Mouse (Mus musculus): ENCODE measurements around the gene Gm27235. TPM values are rescaled to one million over a fixed set of nuclear protein-coding genes. Genes with fewer than 3 reads are reported as not detected.
"Not testable (repeated sequence)": the region's sequence is repeated elsewhere in the genome, so short reads cannot be mapped to it uniquely, and the experiment has no call there.

Gene Gm27235
- total RNA-seq (2014; rRNA removed): not detected in 2 replicates
- not detected in 2 replicates for polyA plus RNA-seq (2012; rRNA removed)

DNA sequence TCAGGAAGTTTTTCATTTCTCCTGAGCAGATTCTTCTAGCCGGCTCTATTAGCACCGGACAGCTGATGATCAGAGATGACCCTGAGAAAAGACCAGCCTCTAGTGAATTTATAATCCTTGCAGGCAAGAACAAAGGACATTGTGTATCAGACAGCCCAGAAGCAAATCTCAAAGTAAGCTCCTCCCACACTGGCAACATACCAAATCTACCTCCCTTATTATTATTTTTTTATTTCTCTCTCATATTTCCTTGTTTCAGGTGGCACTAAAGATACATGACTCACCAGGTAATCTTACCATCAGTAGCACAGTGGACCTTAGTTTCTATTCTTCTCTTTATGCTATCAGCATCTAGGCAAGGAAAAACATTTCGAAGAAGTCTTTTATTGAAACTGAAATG is at the start of gene Gm27235, which contains the start of gene D730048I06Rik:
Gene Gm27235 (minus strand): TSS at position 101 of the 400 bp plus-strand sequence.
Gene D730048I06Rik (minus strand): TSS at position 112 of the 400 bp plus-strand sequence.
- Histone ChIP-seq H3K27ac (replicated peaks; ENCODE audit: insufficient read depth, low read depth, low read length) (no peak within 1 kb of the TSS), H3K79me2 (ENCODE audit: control insufficient read depth, insufficient read depth, low read length) (no peaks in the 10 kb centered on the region), H3K4me3 (ENCODE audit: insufficient read depth, low read depth, low read length) (no peak within 1 kb of the TSS), H3K9ac (ENCODE audit: low read depth, low read length) (no peak within 1 kb of the TSS), H3K4me1 (ENCODE audit: control insufficient read depth, insufficient read depth, low read length) (no peaks in the 10 kb centered on the region), H3K36me3 (ENCODE audit: control insufficient read depth, insufficient read depth, low read length) (no peaks in the 10 kb centered on the region), H3K27me3 (ENCODE audit: control insufficient read depth, insufficient read depth, low read length) (no peaks in the 10 kb centered on the region)
- 87% methylated on average over 3 of the region's 3 CpGs for WGBS
- TF ChIP-seq CTCF (IDR thresholded peaks at IDR 0.05; ENCODE audit: low read depth, low read length): no peak
- no peak for TF ChIP-seq POLR2A (IDR thresholded peaks at IDR 0.05; ENCODE audit: extremely low read depth, insufficient read depth, low read length)
- DNase-seq (ENCODE audit: extremely low read depth, low read depth, low spot score): no peak

DNA sequence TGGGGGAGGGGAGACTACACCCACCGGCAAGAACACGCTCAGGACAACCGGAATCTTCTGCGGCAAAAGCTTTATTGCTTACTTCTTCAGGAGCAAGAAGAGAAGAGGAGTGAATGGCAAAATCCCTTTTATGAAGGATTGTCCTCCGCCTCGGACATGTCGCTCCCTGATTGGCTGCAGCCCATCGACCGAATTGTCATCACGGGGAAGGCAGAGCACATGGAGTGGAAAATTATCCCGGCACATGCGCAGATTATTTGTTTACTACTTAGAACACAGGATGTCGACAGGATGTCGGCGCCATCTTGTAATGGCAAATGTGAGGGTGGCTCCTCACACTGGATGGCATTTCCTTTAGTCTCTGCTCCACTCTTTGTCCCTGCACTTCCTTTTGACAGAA is 28.0 kb upstream of the Gm27235 start:
- not testable (repeated sequence) for H3K9ac ChIP-seq (ENCODE audit: low read depth, low read length); H3K27me3 ChIP-seq (ENCODE audit: control insufficient read depth, insufficient read depth, low read length); H3K79me2 ChIP-seq (ENCODE audit: control insufficient read depth, insufficient read depth, low read length); H3K27ac ChIP-seq (replicated peaks; ENCODE audit: insufficient read depth, low read depth, low read length); DNase-seq (ENCODE audit: extremely low read depth, low read depth, low spot score); H3K36me3 ChIP-seq (ENCODE audit: control insufficient read depth, insufficient read depth, low read length); H3K4me3 ChIP-seq (ENCODE audit: insufficient read depth, low read depth, low read length); H3K4me1 ChIP-seq (ENCODE audit: control insufficient read depth, insufficient read depth, low read length)
- 94% methylated on average over 15 of the region's 15 CpGs for WGBS

DNA sequence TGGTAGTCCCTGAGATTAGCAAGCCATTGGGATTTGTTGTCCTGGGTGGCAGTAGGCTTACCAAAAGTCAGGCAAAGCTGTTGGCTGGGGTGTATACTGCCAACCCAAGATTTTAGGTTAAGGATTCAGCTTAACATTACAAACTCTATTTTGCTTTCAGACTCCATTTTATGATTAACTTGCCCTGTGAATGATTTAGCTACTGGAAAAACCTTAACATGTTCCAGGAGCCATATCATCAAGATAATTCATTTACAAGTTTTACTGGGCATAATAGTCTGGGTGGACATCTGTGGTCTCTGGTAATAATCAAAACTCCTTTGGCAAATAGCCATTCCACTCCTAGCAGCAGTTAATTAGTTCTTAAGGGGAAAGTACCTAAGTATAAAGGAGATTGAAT is 8.2 kb upstream of the Gm27235 start:
- Histone ChIP-seq H3K9ac (ENCODE audit: low read depth, low read length) (no peak overlapping the region), H3K27me3 (ENCODE audit: control insufficient read depth, insufficient read depth, low read length) (no peaks in the 10 kb centered on the region), H3K4me1 (ENCODE audit: control insufficient read depth, insufficient read depth, low read length) (no peaks in the 10 kb centered on the region), H3K36me3 (ENCODE audit: control insufficient read depth, insufficient read depth, low read length) (no peaks in the 10 kb centered on the region), H3K4me3 (ENCODE audit: insufficient read depth, low read depth, low read length) (no peak overlapping the region), H3K27ac (replicated peaks; ENCODE audit: insufficient read depth, low read depth, low read length) (no peak overlapping the region), H3K79me2 (ENCODE audit: control insufficient read depth, insufficient read depth, low read length) (no peaks in the 10 kb centered on the region)
- TF ChIP-seq POLR2A (IDR thresholded peaks at IDR 0.05; ENCODE audit: extremely low read depth, insufficient read depth, low read length) (no peak), CTCF (IDR thresholded peaks at IDR 0.05; ENCODE audit: low read depth, low read length) (no peak)
- no peak for DNase-seq (ENCODE audit: extremely low read depth, low read depth, low spot score)

DNA sequence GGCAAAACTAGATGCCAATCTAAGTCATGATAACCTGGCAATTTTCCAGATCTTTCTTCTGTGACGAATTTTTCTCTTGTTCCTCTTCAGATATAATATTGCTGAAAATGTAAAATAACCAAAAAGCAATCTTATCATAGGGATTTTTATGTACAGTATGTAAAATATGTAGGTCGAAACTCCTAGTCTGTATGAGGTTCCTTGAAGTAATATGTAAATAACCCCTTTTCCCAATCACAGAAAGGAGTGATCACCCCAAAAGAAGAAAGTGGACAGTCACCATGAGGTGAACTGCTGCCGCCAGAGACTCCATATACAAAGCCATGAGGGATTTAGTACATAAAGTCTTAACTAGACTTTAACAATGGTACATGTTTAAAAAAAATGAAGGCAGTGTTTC is 11.9 kb downstream of the Gm27235 start, which contains the start of gene Gm17727:
Gene Gm17727 (minus strand): TSS at position 101 of the 400 bp plus-strand sequence.
- no peaks in the 10 kb centered on the region for H3K27me3 ChIP-seq (ENCODE audit: control insufficient read depth, insufficient read depth, low read length)
- DNase-seq (ENCODE audit: extremely low read depth, low read depth, low spot score): no peak

DNA sequence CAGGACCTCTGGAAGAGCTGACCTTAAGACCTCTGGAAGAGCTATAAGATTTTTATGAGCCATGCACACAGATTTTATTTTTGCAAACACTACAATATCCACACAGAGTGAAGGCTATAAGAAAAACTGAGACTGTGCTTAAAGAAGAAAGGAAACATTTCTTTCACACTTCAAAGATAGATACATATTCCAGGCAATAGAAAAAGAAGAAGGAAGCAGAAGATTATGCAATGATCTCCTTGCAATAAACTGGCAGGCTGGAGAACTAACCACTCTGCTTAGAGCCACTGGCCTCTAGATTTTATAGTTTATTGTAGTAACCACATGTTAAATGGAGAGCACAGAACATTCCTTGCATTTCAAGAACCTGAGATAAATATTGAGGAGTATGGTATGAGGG is 33.1 kb downstream of the Gm27235 start:
- TF ChIP-seq POLR2A (IDR thresholded peaks at IDR 0.05; ENCODE audit: extremely low read depth, insufficient read depth, low read length): no peak
- no peak for TF ChIP-seq CTCF (IDR thresholded peaks at IDR 0.05; ENCODE audit: low read depth, low read length)
- H3K79me2 ChIP-seq (ENCODE audit: control insufficient read depth, insufficient read depth, low read length): no peaks in the 10 kb centered on the region
- no peak overlapping the region for H3K9ac ChIP-seq (ENCODE audit: low read depth, low read length)
- H3K36me3 ChIP-seq (ENCODE audit: control insufficient read depth, insufficient read depth, low read length): no peaks in the 10 kb centered on the region
- no peaks in the 10 kb centered on the region for H3K27me3 ChIP-seq (ENCODE audit: control insufficient read depth, insufficient read depth, low read length)
- H3K4me3 ChIP-seq (ENCODE audit: insufficient read depth, low read depth, low read length): no peak overlapping the region
- H3K27ac ChIP-seq (replicated peaks; ENCODE audit: insufficient read depth, low read depth, low read length): no peak overlapping the region
- H3K4me1 ChIP-seq (ENCODE audit: control insufficient read depth, insufficient read depth, low read length): no peaks in the 10 kb centered on the region
- no peak for DNase-seq (ENCODE audit: extremely low read depth, low read depth, low spot score)

More for the DNA sequence above, 11.9 kb downstream of the Gm27235 start, which contains the start of gene Gm17727:
- H3K4me1 ChIP-seq (ENCODE audit: control insufficient read depth, insufficient read depth, low read length): no peaks in the 10 kb centered on the region
- no peak within 1 kb of the TSS for H3K9ac ChIP-seq (ENCODE audit: low read depth, low read length)
- H3K4me3 ChIP-seq (ENCODE audit: insufficient read depth, low read depth, low read length): no peak within 1 kb of the TSS
- 47% methylated on average over 3 of the region's 3 CpGs for WGBS
- no peaks in the 10 kb centered on the region for H3K36me3 ChIP-seq (ENCODE audit: control insufficient read depth, insufficient read depth, low read length)
- no peaks in the 10 kb centered on the region for H3K79me2 ChIP-seq (ENCODE audit: control insufficient read depth, insufficient read depth, low read length)
- no peak within 1 kb of the TSS for H3K27ac ChIP-seq (replicated peaks; ENCODE audit: insufficient read depth, low read depth, low read length)
- no peak for TF ChIP-seq POLR2A (IDR thresholded peaks at IDR 0.05; ENCODE audit: extremely low read depth, insufficient read depth, low read length)
- no peak for TF ChIP-seq CTCF (IDR thresholded peaks at IDR 0.05; ENCODE audit: low read depth, low read length)

DNA sequence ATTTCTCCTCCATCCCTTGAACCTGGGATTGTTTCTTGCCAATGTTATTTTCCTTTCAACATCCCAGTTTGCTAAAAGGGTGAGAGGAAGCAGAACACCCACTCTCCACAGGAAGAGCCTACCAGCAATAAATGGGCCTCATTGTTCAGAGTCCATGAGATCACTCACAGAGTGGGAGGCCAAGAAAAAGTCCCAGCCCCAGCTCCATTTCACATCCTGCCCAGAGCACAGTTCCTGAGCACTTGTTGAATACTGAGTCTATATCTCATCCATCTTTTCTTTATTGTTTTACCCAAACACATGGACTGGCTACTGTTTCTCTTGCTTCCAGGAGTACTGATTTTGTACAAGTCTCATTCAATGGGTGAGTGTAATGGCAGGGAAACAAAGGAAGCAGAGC is 49.2 kb downstream of the Gm27235 start, which contains the start of gene Gm17677:
Gene Gm17677 (plus strand): TSS at position 301 of the 400 bp plus-strand sequence.
- Histone ChIP-seq H3K36me3 (ENCODE audit: control insufficient read depth, insufficient read depth, low read length) (no peaks in the 10 kb centered on the region), H3K27me3 (ENCODE audit: control insufficient read depth, insufficient read depth, low read length) (no peaks in the 10 kb centered on the region), H3K79me2 (ENCODE audit: control insufficient read depth, insufficient read depth, low read length) (no peaks in the 10 kb centered on the region), H3K27ac (replicated peaks; ENCODE audit: insufficient read depth, low read depth, low read length) (no peak within 1 kb of the TSS), H3K9ac (ENCODE audit: low read depth, low read length) (no peak within 1 kb of the TSS), H3K4me1 (ENCODE audit: control insufficient read depth, insufficient read depth, low read length) (no peaks in the 10 kb centered on the region), H3K4me3 (ENCODE audit: insufficient read depth, low read depth, low read length) (no peak within 1 kb of the TSS)
- TF ChIP-seq CTCF (IDR thresholded peaks at IDR 0.05; ENCODE audit: low read depth, low read length) (no peak), POLR2A (IDR thresholded peaks at IDR 0.05; ENCODE audit: extremely low read depth, insufficient read depth, low read length) (no peak)
- DNase-seq (ENCODE audit: extremely low read depth, low read depth, low spot score): no peak

Other genes with a start within 250 kb of the Gm27235 start
- under 0.01 TPM in 1 of 2 replicates, not detected in the other for gene Ddx25, start 231.6 kb downstream of the Gm27235 start, total RNA-seq (2014; rRNA removed)
- gene Ddx25, start 231.6 kb downstream of the Gm27235 start, polyA plus RNA-seq (2012; rRNA removed): 0.01 and 0.05 TPM in 2 replicates
- gene Pus3, start 231.5 kb downstream of the Gm27235 start, total RNA-seq (2014; rRNA removed): 5.3 and 6.0 TPM in 2 replicates
- 0.96 and 1.3 TPM in 2 replicates for gene Pus3, start 231.5 kb downstream of the Gm27235 start, polyA plus RNA-seq (2012; rRNA removed)
- gene Pate2, start 219.8 kb downstream of the Gm27235 start, total RNA-seq (2014; rRNA removed): not detected in 2 replicates
- 0.06 TPM in 1 of 2 replicates, not detected in the other for gene Pate2, start 219.8 kb downstream of the Gm27235 start, polyA plus RNA-seq (2012; rRNA removed)
- gene Hyls1, start 219.7 kb downstream of the Gm27235 start, total RNA-seq (2014; rRNA removed): 1.4 and 1.9 TPM in 2 replicates
- gene Hyls1, start 219.7 kb downstream of the Gm27235 start, polyA plus RNA-seq (2012; rRNA removed): 0.36 and 0.50 TPM in 2 replicates
- not detected in 2 replicates for gene Pate4, start 178.2 kb downstream of the Gm27235 start, total RNA-seq (2014; rRNA removed)
- not detected in 2 replicates for gene Pate4, start 178.2 kb downstream of the Gm27235 start, polyA plus RNA-seq (2012; rRNA removed)
- not detected in 2 replicates for gene Pate3, start 141.9 kb downstream of the Gm27235 start, total RNA-seq (2014; rRNA removed)
- gene Pate3, start 141.9 kb downstream of the Gm27235 start, polyA plus RNA-seq (2012; rRNA removed): not detected in 2 replicates
- gene Pate1, start 102.7 kb downstream of the Gm27235 start, total RNA-seq (2014; rRNA removed): not detected in 2 replicates
- not detected in 2 replicates for gene Pate1, start 102.7 kb downstream of the Gm27235 start, polyA plus RNA-seq (2012; rRNA removed)
- not detected in 2 replicates for gene Gm17677, start 49.1 kb downstream of the Gm27235 start, total RNA-seq (2014; rRNA removed)
- not detected in 2 replicates for gene Gm17677, start 49.1 kb downstream of the Gm27235 start, polyA plus RNA-seq (2012; rRNA removed)
- gene Gm17727, start 12.0 kb downstream of the Gm27235 start, total RNA-seq (2014; rRNA removed): not detected in 2 replicates
- gene Gm17727, start 12.0 kb downstream of the Gm27235 start, polyA plus RNA-seq (2012; rRNA removed): not detected in 2 replicates
- not detected in 2 replicates for gene D730048I06Rik, start within 50 bp of the Gm27235 start, total RNA-seq (2014; rRNA removed)
- gene D730048I06Rik, start within 50 bp of the Gm27235 start, polyA plus RNA-seq (2012; rRNA removed): not detected in 2 replicates
- gene 9230110F15Rik, start 54.0 kb upstream of the Gm27235 start, total RNA-seq (2014; rRNA removed): not detected in 2 replicates
- gene 9230110F15Rik, start 54.0 kb upstream of the Gm27235 start, polyA plus RNA-seq (2012; rRNA removed): not detected in 2 replicates
- not detected in 2 replicates for gene 9230113P08Rik, start 118.3 kb upstream of the Gm27235 start, total RNA-seq (2014; rRNA removed)
- not detected in 2 replicates for gene 9230113P08Rik, start 118.3 kb upstream of the Gm27235 start, polyA plus RNA-seq (2012; rRNA removed)

Measured in liver, adult 2 months (tissue).